ENCODE assay signal across 25 mouse cellular contexts in the genomic region with DNA sequence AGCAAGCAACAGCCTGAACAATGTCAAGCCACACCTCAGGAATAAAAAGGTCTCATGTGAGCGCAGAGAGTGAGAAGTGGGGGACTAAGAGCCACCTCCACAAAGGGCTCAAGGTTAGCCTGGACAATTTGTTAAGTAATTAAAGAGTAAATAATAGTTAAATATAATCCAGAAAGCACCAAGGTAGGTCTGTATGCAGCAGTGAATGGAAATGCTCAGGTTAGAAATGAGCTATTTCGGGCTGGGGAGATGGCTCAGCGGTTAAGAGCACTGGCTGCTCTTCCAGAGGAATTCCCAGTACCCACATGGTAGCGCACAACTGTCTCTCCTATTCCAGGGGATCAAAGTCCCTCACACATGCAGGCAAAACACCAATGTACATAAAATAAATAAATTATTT.
"Had no signal": no experiment of that assay in that cellular context is flagged by ENCODE, and none has a peak within 500 bp of the region (broad histone marks: within the 10 kb centered on the region; RNA-seq: fewer than 3 reads in every experiment).

No protein-coding gene starts in this region.

- H3K36me3 ChIP-seq: limb, embryonic 10.5 days; limb, embryonic 13.5 days; liver, embryonic 12.5 days; liver, embryonic 15.5 days; lung, embryonic 15.5 days; midbrain, embryonic 10.5 days; neural tube, embryonic 12.5 days; neural tube, embryonic 15.5 days had no signal

- DNase-seq: layer of hippocampus, adult 9-11 months; liver; lung, adult 18-20 months; lung, postnatal 10 days; lung, postnatal 36 days; midbrain, embryonic 14.5 days; right cerebral cortex, adult 18-20 months; right cerebral cortex, postnatal 14 days; right cerebral cortex, postnatal 4 days; thymus, adult 2 months; thymus, postnatal 14 days; thymus, postnatal 4 days had no signal

- H3K27ac ChIP-seq: kidney, postnatal 0 days; layer of hippocampus, adult 2 months; limb, embryonic 10.5 days; limb, embryonic 13.5 days; liver, embryonic 12.5 days; liver, embryonic 15.5 days; lung, embryonic 15.5 days; midbrain, embryonic 10.5 days; neural tube, embryonic 12.5 days; neural tube, embryonic 15.5 days; stomach, postnatal 0 days had no signal

- H3K4me3 ChIP-seq: layer of hippocampus, adult 2 months; limb, embryonic 10.5 days; limb, embryonic 13.5 days; liver, embryonic 12.5 days; liver, embryonic 15.5 days; lung, embryonic 15.5 days; megakaryocyte, embryonic 14.5 days; midbrain, embryonic 10.5 days; neural tube, embryonic 12.5 days; neural tube, embryonic 15.5 days had no signal

- H3K9me3 ChIP-seq: limb, embryonic 10.5 days; limb, embryonic 13.5 days; liver, embryonic 12.5 days; liver, embryonic 15.5 days; lung, embryonic 15.5 days; megakaryocyte, embryonic 14.5 days; midbrain, embryonic 10.5 days; neural tube, embryonic 12.5 days; neural tube, embryonic 15.5 days had no signal

- ATAC-seq: intestine, embryonic 16.5 days; liver, embryonic 12.5 days had no signal

- H3K4me2 ChIP-seq: limb, embryonic 13.5 days; liver, embryonic 12.5 days; liver, embryonic 15.5 days; lung, embryonic 15.5 days; neural tube, embryonic 12.5 days; neural tube, embryonic 15.5 days had no signal

- H3K9ac ChIP-seq: limb, embryonic 13.5 days; liver, embryonic 12.5 days; liver, embryonic 15.5 days; lung, embryonic 15.5 days; neural tube, embryonic 12.5 days had no signal

- H3K27me3 ChIP-seq: liver, embryonic 12.5 days; liver, embryonic 15.5 days; lung, embryonic 15.5 days; megakaryocyte, embryonic 14.5 days; neural tube, embryonic 12.5 days; neural tube, embryonic 15.5 days had no signal
